Mouse (Mus musculus) hematopoietic multipotent progenitor cell, adult 10-12 weeks (in vitro differentiated cells): ENCODE results near the gene Smim10l1. TPM values are rescaled to one million over a fixed set of nuclear protein-coding genes. Genes with fewer than 3 reads are reported as not detected.

Experiments used
- polyA plus RNA-seq: library from polyadenylated mRNA; stranded (reverse); fragments of >175 nt; gene quantifications from 2 replicates; pipeline ENCODE4 v1.2.3, GENCODE M21; 2012; ENCODE audit warnings: low replicate concordance

The Smim10l1 gene
- polyA plus RNA-seq: 57.3 and 164 TPM in 2 replicates

DNA sequence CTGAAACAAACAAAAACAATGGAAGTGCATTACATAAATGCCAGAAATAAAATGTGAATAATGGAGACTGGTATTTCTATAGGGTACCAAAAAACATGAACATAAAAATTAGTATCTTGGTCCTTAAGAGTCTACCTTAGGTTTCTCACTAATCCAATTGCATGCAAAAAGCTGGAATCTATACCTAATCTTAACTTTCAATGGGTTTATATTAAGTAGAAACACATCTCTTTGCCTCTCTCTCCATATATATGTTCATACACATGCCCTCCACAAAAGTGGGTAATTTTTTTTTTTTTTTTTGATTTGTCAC, at the start of gene Smim10l1:
Gene Smim10l1, plus strand, starts transcription at position 301 of the 313 bp plus-strand sequence.

DNA sequence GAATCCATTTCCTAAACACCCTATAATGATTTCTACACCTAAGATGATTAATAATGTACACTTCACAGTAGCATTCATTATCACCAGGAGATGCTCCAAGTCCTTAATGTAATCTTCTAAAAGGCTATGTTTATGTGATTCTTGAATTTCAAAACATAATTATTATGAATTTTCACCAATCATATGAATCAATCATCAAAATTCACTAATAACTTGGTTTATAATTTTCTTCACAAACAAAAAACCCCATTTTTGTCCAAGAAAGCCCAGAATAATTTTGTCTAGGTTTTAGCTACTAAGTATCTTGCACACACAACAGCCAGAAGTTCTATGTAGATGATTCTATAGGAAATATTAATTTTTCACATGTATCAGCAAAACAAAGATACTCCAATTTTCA, 49.0 kb upstream of the Smim10l1 start, which contains the start of gene Tas2r140:
Gene Tas2r140, minus strand, starts transcription at position 101 of the 400 bp plus-strand sequence.

Other genes with a start within 250 kb of the Smim10l1 start
- not detected in 2 replicates for gene Tas2r116, start 249.5 kb upstream of the Smim10l1 start, polyA plus RNA-seq
- gene Tas2r110, start 236.9 kb upstream of the Smim10l1 start, polyA plus RNA-seq: not detected in 2 replicates
- not detected in 2 replicates for gene Tas2r113, start 211.9 kb upstream of the Smim10l1 start, polyA plus RNA-seq
- gene Tas2r125, start 195.3 kb upstream of the Smim10l1 start, polyA plus RNA-seq: not detected in 2 replicates
- not detected in 2 replicates for gene Tas2r129, start 153.8 kb upstream of the Smim10l1 start, polyA plus RNA-seq
- not detected in 2 replicates for gene Tas2r131, start 147.0 kb upstream of the Smim10l1 start, polyA plus RNA-seq
- not detected in 2 replicates for gene Tas2r109, start 123.9 kb upstream of the Smim10l1 start, polyA plus RNA-seq
- not detected in 2 replicates for gene Tas2r103, start 67.8 kb upstream of the Smim10l1 start, polyA plus RNA-seq
- gene Tas2r140, start 49.1 kb upstream of the Smim10l1 start, polyA plus RNA-seq: not detected in 2 replicates
- gene 5530400C23Rik, start 187.3 kb downstream of the Smim10l1 start, polyA plus RNA-seq: not detected in 2 replicates